Mouse (Mus musculus): ENCODE results near the gene Fam189b.

GRCm38 (mm10) chr3:89225321-89225815 is 42.4 kb downstream of the Fam189b start:
- TF ChIP-seq GATA1 (IDR thresholded peaks at IDR 0.05; ENCODE audit: low read length) (no peak), TAL1 (IDR thresholded peaks at IDR 0.05; ENCODE audit: low read length) (no peak)

All from erythroblast, embryonic 14.5 days (primary cell).